Mouse (Mus musculus) hindbrain, embryonic 12.5 days (tissue): ENCODE data around the gene Adgra1. TPM values are rescaled to one million over a fixed set of nuclear protein-coding genes. Genes with fewer than 3 reads are reported as not detected.

Experiments
- ATAC-seq: fragments of 200-750 bp; cut with Nextera tagmentation; 2 replicates; pipeline ENCODE4 v1.8.0; 2017; ENCODE audit warnings: moderate TSS enrichment; ENCODE audit not compliant: low FRiP score
- H3K27ac ChIP-seq: fragments of 300-500 bp; sonication (generic); 2 replicates; pipeline ENCODE4 v1.5.1; 2016; ENCODE audit warnings: mild to moderate bottlenecking
- H3K27me3 ChIP-seq: fragments of 300-500 bp; sonication (generic); 2 replicates; pipeline ENCODE4 v1.6.1; 2016; ENCODE audit warnings: mild to moderate bottlenecking
- H3K36me3 ChIP-seq: fragments of 300-500 bp; sonication (generic); 2 replicates; pipeline ENCODE4 v1.6.1; 2016; ENCODE audit warnings: mild to moderate bottlenecking
- H3K4me1 ChIP-seq: fragments of 300-500 bp; sonication (generic); 2 replicates; pipeline ENCODE4 v1.6.1; 2016
- H3K4me2 ChIP-seq: fragments of 300-500 bp; sonication (generic); replicated peaks from 2 replicates; pipeline ENCODE4 v1.6.1; 2016; ENCODE audit warnings: mild to moderate bottlenecking
- H3K4me3 ChIP-seq: fragments of 300-500 bp; sonication (generic); 2 replicates; pipeline ENCODE4 v1.5.1; 2016; ENCODE audit warnings: mild to moderate bottlenecking
- H3K9ac ChIP-seq: fragments of 300-500 bp; sonication (generic); 2 replicates; pipeline ENCODE4 v1.6.1; 2016; ENCODE audit warnings: mild to moderate bottlenecking, moderate library complexity
- H3K9me3 ChIP-seq: fragments of 300-500 bp; sonication (generic); replicated peaks from 2 replicates; pipeline ENCODE4 v1.6.1; 2016; ENCODE audit warnings: mild to moderate bottlenecking
- WGBS: fragments of 180-500 bp; shearing (Covaris S2); methylation state at CpG from one replicate; pipeline ENCODE4 v1.1.7; 2016; 5-methylcytosine and 5-hydroxymethylcytosine counted together
- polyA plus RNA-seq: library from polyadenylated mRNA; unstranded; fragments of >200 nt; fragmentation: Nextera tagmentation; extraction: Ambion mirVana; gene quantifications from 2 replicates; pipeline ENCODE4 v1.2.1, GENCODE M21; 2016

Gene Adgra1
- polyA plus RNA-seq, 1 experiment from 2014 or later: 21.4 TPM

DNA sequence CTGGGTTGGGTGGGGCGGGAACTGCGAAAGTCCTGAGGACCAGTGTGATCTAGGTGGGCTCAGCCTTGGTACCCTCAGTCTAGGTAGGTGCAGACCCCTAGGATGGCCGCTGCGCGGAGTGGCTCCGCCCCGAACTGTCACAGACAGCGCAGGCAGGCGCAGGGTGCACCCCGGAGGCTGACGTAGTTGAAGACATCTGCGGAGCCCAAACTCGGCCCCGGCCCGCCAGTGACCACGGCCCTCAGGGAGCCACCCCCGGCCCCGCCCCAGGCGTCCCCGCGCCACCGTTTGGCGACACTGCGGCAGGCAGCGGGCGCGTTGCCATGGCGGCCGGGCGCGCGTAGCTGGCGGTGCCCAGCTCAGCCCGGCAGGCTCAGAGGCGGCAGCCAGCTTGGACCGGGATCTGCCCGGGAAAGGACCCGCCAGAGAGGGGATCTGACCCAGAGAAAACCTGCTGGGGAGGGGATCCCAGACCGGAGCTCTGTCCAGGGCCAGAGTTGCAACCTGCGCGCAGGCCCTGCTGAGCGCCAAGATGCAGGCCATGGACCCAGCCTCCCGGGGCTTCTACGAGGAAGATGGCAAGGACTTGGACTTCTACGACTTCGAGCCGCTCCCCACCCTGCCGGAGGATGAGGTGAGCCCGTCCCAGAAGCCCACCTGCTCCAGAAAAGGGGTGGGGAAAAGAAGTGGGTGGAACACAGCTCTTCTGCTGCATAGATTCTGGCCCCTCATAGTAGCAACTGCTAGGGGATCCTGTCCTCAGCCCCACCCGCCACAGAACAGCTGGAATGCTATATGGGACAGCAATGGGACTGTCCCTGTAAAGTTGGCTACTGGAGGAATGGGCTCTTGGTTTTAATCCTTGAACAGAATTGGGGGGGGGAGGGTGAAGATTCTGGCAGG, 60.9 kb downstream of the Adgra1 start, which contains the start of gene Kndc1:
Kndc1 (plus strand) TSS at position 42 of the 903 bp plus-strand sequence.
- WGBS: 1% methylated on average over 50 of the region's 50 CpGs
- H3K27ac ChIP-seq: no peak within 1 kb of the TSS
- no peaks in the 10 kb centered on the region for H3K36me3 ChIP-seq
- H3K9me3 ChIP-seq: no peaks in the 10 kb centered on the region
- peaks cover 42% of the 10 kb centered on the region for H3K27me3 ChIP-seq
- peak within 1 kb of the TSS; percentile 53 for H3K4me3 ChIP-seq
- peaks cover 13% of the 10 kb centered on the region for H3K4me1 ChIP-seq
- H3K4me2 ChIP-seq: peak within 1 kb of the TSS; percentile 92
- ATAC-seq: peak; percentile 78
- H3K9ac ChIP-seq: peak within 1 kb of the TSS; percentile 69

DNA sequence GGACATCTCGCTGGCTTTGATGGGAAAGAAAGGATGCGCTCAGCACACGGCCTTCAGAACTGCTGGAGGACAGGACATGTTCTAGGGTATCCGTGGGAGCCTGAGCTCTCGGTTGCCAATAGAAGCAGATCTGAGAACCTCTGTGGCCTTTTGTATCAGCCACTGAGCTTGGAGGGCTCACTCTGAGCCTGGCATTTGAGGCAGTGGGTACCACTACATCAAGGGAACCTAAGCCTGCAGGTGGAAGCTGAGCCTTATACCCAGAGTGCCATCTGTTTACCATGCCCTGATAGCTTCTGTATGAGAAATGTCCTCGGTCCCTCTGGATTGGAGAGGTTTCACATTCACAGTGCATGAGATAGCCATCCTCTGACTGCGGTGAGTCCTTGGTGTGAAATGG, 62.3 kb downstream of the Adgra1 start:
- Histone ChIP-seq H3K27me3 (peaks cover 42% of the 10 kb centered on the region), H3K9me3 (no peaks in the 10 kb centered on the region), H3K9ac (no peak overlapping the region), H3K27ac (no peak overlapping the region), H3K4me1 (peaks cover 13% of the 10 kb centered on the region), H3K36me3 (no peaks in the 10 kb centered on the region), H3K4me2 (0 out of 2 replicates have a peak overlapping the region, but pooled peaks have one; percentile 92), H3K4me3 (no peak overlapping the region)
- no peak for ATAC-seq
- WGBS: 83% methylated on average over 7 of the region's 7 CpGs

DNA sequence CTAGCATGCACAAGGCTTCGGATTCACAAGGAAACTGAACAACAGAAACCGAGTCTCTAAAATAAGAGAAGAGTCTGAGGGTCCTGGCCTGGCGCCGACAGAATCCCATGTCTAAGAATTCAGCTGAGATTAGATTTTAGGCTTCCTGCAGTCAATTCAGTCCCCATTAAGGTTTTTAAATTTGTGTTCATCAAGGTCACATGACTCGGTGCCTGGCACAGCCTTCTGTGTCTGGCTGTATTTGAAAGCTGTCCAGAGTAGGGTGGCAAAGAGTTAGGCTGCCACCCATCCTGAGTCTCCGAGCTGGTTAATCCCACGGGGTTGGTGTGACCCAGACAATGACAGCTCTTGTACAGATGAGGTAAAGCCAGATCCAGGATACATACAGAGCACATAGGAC, 62.8 kb downstream of the Adgra1 start:
- Histone ChIP-seq H3K9ac (no peak overlapping the region), H3K4me1 (peaks cover 13% of the 10 kb centered on the region), H3K27ac (no peak overlapping the region), H3K36me3 (no peaks in the 10 kb centered on the region), H3K27me3 (peaks cover 42% of the 10 kb centered on the region), H3K4me2 (no peak overlapping the region), H3K9me3 (no peaks in the 10 kb centered on the region), H3K4me3 (no peak overlapping the region)
- ATAC-seq: no peak
- WGBS: 86% methylated on average over 7 of the region's 7 CpGs

DNA sequence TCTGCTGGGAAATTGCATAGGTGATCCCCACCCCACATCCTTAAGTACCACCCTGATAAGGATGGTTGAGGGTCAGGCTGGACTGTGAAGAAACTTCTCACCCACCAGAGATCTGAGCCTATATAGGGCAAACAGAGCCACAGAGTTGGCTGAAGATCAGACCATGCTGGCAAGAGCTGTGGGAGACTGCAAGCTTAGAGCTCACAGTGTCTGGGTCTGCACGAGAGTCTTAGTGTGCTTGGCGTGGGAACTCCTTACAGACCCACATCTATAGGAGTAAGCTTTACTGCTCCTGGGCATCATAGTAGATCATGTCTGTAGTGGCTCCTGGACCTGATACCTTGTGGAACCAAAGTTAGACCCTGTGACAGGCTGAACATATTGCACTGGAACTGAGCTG, 64.6 kb downstream of the Adgra1 start:
- Histone ChIP-seq H3K4me2 (no peak overlapping the region), H3K27me3 (peaks cover 28% of the 10 kb centered on the region), H3K9ac (no peak overlapping the region), H3K36me3 (no peaks in the 10 kb centered on the region), H3K27ac (no peak overlapping the region), H3K4me1 (peaks cover 13% of the 10 kb centered on the region), H3K4me3 (no peak overlapping the region), H3K9me3 (no peaks in the 10 kb centered on the region)
- ATAC-seq: no peak
- WGBS: 89% methylated on average over 2 of the region's 2 CpGs

DNA sequence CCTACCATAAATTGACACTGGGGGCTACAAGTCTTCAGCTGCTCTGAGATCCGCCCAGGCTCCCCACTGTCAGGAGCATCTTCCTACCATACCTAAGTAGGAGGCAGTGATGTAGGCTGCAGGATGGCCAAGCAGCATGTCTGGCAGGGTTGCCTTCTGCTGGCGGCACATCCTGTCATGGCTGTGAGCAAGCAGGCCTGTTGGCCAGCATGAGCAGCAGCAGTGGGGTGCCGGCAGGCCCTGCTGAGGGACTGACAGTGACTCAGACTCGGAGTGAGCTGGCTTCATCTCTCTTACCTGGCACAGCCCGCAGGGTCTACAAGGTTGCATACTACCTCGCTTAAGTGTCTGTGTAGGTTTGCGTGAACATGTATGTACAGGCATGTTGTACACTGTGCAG, 65.5 kb downstream of the Adgra1 start:
- no peak overlapping the region for H3K9ac ChIP-seq
- no peak overlapping the region for H3K27ac ChIP-seq
- peaks cover 8% of the 10 kb centered on the region for H3K4me1 ChIP-seq
- no peaks in the 10 kb centered on the region for H3K36me3 ChIP-seq
- no peaks in the 10 kb centered on the region for H3K9me3 ChIP-seq
- ATAC-seq: no peak
- WGBS: 86% methylated on average over 7 of the region's 7 CpGs
- H3K4me2 ChIP-seq: no peak overlapping the region
- H3K27me3 ChIP-seq: peaks cover 19% of the 10 kb centered on the region
- H3K4me3 ChIP-seq: no peak overlapping the region

DNA sequence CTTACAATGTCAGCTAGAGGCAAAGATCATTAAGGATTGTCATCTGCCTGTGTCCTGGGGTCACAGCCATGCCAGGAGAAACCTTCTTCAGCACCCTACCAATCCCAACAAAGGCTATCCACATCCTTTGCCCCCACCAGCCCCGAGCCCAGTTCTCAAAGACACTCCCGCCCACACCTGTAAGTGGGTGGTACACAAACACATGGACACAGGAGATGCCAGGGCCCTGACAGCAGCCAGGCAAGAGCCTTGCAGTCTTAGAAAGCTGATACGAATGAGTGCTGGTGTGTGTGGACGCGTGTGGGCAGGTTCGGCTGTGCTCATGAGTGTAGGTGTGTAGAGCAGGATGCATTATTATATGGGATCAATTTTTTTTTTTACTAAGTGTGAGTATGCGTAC, 66.5 kb downstream of the Adgra1 start:
- no peak overlapping the region for H3K4me2 ChIP-seq
- no peak for ATAC-seq
- no peak overlapping the region for H3K9ac ChIP-seq
- H3K4me3 ChIP-seq: no peak overlapping the region
- H3K27ac ChIP-seq: no peak overlapping the region
- H3K36me3 ChIP-seq: no peaks in the 10 kb centered on the region
- H3K4me1 ChIP-seq: peaks cover 8% of the 10 kb centered on the region; the same call in 1 of the 2 replicates
- H3K9me3 ChIP-seq: no peaks in the 10 kb centered on the region
- WGBS: 96% methylated on average over 7 of the region's 7 CpGs
- H3K27me3 ChIP-seq: peaks cover 9% of the 10 kb centered on the region

DNA sequence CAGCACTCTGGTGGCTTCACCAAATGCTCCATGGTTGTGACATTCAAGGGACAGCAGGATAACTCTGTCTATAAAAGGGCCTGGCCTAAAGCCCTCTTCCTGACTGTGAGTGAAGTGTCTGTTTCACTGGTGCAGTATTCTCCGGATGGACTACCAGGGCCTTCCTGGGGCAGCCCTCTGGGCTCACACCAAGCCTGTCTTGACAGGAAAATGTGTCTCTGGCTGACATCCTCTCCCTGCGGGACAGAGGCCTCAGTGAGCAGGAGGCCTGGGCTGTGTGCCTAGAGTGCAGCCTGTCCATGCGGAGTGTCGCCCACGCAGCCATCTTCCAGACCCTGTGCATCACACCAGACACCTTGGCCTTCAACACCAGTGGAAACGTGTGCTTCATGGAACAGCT, 66.9 kb downstream of the Adgra1 start:
- no peak overlapping the region for H3K9ac ChIP-seq
- peaks cover 6% of the 10 kb centered on the region; the same call in 1 of the 2 replicates for H3K27me3 ChIP-seq
- no peaks in the 10 kb centered on the region for H3K9me3 ChIP-seq
- 86% methylated on average over 6 of the region's 6 CpGs for WGBS
- H3K4me2 ChIP-seq: no peak overlapping the region
- no peak overlapping the region for H3K4me3 ChIP-seq
- H3K27ac ChIP-seq: no peak overlapping the region
- no peak for ATAC-seq
- H3K36me3 ChIP-seq: no peaks in the 10 kb centered on the region
- peaks cover 12% of the 10 kb centered on the region; the same call in 1 of the 2 replicates for H3K4me1 ChIP-seq

DNA sequence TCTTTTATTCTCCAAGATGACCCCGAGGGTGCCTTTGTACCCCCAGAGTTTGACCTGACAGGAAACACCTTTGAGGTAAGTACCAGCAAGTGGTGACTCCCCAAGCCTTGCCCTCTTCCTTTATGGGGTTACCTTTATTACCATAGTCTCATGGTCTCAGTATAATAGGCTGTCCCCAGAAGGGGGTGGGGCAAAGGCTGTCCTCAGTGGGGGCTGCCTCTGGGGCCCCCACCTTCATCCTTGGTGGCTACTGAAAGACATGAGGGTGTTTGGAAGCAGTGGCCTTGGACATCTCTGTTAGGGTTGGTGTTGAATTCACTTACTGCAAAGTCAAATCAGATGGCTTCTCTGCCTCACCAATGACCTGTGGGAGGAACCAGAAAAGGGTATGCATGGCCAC, 68.0 kb downstream of the Adgra1 start:
- Histone ChIP-seq H3K27ac (no peak overlapping the region), H3K4me3 (no peak overlapping the region), H3K4me2 (no peak overlapping the region), H3K9me3 (no peaks in the 10 kb centered on the region), H3K9ac (no peak overlapping the region), H3K27me3 (peaks cover 6% of the 10 kb centered on the region; the same call in 1 of the 2 replicates), H3K36me3 (no peaks in the 10 kb centered on the region), H3K4me1 (peaks cover 12% of the 10 kb centered on the region; the same call in 1 of the 2 replicates)
- WGBS: 11% methylated on average over 1 of the region's 1 CpGs
- ATAC-seq: no peak

DNA sequence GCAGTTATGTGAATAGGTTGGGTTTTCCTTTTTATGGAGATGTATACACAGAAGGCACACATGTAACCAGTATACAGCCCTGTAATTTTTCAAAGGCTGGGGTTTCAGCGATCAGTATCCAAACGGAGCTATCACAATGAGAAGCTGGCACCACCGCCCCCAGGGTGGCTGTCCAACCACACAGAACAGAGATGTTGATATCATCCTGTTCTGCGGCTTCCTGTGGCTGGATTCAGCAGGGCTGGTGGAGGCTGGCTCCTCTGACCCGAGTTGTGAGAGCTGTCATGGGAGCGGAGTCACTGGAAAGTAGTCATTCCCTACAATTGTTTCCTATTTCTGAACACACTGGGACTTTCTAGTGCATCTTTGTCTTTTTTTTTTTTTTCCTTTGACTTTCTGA, 71.3 kb downstream of the Adgra1 start:
- WGBS: 18% methylated on average over 6 of the region's 6 CpGs
- H3K27me3 ChIP-seq: peaks cover 6% of the 10 kb centered on the region; the same call in 1 of the 2 replicates
- H3K9ac ChIP-seq: no peak overlapping the region
- no peak overlapping the region for H3K4me3 ChIP-seq
- no peak for ATAC-seq
- no peaks in the 10 kb centered on the region for H3K36me3 ChIP-seq
- peak overlapping the region; percentile 31; the same call in 1 of the 2 replicates for H3K27ac ChIP-seq
- peaks cover 26% of the 10 kb centered on the region for H3K4me1 ChIP-seq
- no peaks in the 10 kb centered on the region for H3K9me3 ChIP-seq
- peak overlapping the region; percentile 34 for H3K4me2 ChIP-seq

DNA sequence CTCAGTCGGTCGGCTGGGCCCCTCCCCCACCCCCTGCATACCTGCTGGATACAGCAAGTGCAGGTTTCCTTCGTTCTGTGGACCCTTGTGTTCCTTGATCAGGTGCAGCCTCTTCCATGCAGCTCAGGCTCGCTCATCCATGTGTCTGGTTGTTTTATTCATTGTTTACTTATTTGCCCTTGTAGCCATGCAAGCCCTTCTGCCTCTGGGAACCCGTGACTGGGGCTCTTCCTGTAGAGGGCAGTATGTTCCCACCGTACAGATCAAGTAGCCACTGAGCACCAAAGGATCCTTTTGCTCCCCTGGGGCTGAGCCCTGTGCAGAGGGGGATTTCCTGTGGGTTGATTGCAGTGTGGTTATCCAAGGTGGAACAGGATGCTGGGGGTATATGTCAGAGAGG, 71.7 kb downstream of the Adgra1 start:
- no peak overlapping the region for H3K9ac ChIP-seq
- 10% methylated on average over 6 of the region's 6 CpGs for WGBS
- H3K27me3 ChIP-seq: peaks cover 6% of the 10 kb centered on the region; the same call in 1 of the 2 replicates
- no peaks in the 10 kb centered on the region for H3K9me3 ChIP-seq
- peaks cover 27% of the 10 kb centered on the region for H3K4me1 ChIP-seq
- ATAC-seq: no peak
- H3K27ac ChIP-seq: no peak overlapping the region
- H3K4me2 ChIP-seq: peak overlapping the region; percentile 34
- H3K36me3 ChIP-seq: no peaks in the 10 kb centered on the region
- no peak overlapping the region for H3K4me3 ChIP-seq

DNA sequence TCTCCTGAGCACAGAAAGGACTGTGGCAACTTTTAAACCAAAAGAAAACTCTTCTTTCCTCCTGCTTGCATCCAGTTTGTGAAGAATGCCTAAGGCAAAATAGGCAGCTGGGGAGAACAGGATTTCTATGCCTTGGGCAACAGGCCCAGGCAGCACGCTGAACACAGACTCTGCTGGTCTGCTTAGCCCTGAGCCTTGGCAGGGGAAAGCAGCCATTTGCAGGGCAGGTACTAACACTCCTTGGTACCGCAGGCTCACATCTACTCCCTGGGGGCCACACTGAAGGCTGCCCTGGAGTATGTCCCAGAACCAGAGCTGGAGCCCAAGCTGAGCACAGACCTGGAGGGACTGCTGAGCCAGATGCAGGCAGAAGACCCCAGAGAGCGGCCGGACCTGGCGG, 74.2 kb downstream of the Adgra1 start:
- H3K27me3 ChIP-seq: peaks cover 27% of the 10 kb centered on the region
- H3K27ac ChIP-seq: no peak overlapping the region
- 0 out of 2 replicates have a peak overlapping the region, but pooled peaks have one; percentile 13 for H3K9ac ChIP-seq
- H3K9me3 ChIP-seq: no peaks in the 10 kb centered on the region
- peaks cover 27% of the 10 kb centered on the region for H3K4me1 ChIP-seq
- no peak overlapping the region for H3K4me3 ChIP-seq
- ATAC-seq: no peak
- H3K4me2 ChIP-seq: no peak overlapping the region
- WGBS: 61% methylated on average over 5 of the region's 5 CpGs
- no peaks in the 10 kb centered on the region for H3K36me3 ChIP-seq

DNA sequence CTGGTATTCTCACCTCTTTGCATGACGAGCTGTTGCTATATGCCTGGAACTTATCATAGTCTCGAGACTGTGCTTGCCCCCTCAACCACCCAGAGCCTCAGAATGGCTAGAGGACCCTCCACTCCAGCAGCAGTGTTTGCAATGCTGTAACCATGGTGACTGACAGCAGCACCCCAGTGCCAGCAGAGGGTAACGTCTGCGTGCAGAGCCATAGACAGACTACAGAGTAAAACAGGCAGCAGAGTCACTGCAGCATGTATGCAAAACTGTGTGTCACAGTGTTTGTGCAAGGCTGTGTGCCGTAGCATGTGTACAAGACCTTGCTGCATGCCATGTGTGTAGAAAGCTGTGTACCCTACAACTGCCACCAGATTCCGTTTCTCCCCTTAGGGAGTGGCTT, 75.5 kb downstream of the Adgra1 start:
- Histone ChIP-seq H3K4me1 (peaks cover 33% of the 10 kb centered on the region), H3K9ac (no peak overlapping the region), H3K4me2 (no peak overlapping the region), H3K36me3 (no peaks in the 10 kb centered on the region), H3K9me3 (no peaks in the 10 kb centered on the region), H3K27ac (no peak overlapping the region), H3K4me3 (no peak overlapping the region), H3K27me3 (peaks cover 40% of the 10 kb centered on the region)
- no peak for ATAC-seq
- WGBS: 39% methylated on average over 6 of the region's 6 CpGs
